Mouse (Mus musculus) splenic B cell, adult 2 months (primary cell): ENCODE data around the gene Mthfd2.

ENCODE experiments used
- DNase-seq: peaks from one replicate; pipeline ENCODE4 v3.0.0-alpha.2; 2011; ENCODE audit warnings: low read depth, low spot score
- H3K27me3 ChIP-seq: 2 replicates; pipeline ENCODE4 v1.6.1; 2012; ENCODE audit warnings: mild to moderate bottlenecking, low read length, moderate library complexity, mixed read lengths; ENCODE audit not compliant: control insufficient read depth, poor library complexity, insufficient read depth, severe bottlenecking
- H3K36me3 ChIP-seq: 2 replicates; pipeline ENCODE4 v1.6.1; 2012; ENCODE audit warnings: mild to moderate bottlenecking, low read length, moderate library complexity, mixed read lengths; ENCODE audit not compliant: control insufficient read depth, poor library complexity, insufficient read depth, severe bottlenecking

Mthfd2 gene

DNA sequence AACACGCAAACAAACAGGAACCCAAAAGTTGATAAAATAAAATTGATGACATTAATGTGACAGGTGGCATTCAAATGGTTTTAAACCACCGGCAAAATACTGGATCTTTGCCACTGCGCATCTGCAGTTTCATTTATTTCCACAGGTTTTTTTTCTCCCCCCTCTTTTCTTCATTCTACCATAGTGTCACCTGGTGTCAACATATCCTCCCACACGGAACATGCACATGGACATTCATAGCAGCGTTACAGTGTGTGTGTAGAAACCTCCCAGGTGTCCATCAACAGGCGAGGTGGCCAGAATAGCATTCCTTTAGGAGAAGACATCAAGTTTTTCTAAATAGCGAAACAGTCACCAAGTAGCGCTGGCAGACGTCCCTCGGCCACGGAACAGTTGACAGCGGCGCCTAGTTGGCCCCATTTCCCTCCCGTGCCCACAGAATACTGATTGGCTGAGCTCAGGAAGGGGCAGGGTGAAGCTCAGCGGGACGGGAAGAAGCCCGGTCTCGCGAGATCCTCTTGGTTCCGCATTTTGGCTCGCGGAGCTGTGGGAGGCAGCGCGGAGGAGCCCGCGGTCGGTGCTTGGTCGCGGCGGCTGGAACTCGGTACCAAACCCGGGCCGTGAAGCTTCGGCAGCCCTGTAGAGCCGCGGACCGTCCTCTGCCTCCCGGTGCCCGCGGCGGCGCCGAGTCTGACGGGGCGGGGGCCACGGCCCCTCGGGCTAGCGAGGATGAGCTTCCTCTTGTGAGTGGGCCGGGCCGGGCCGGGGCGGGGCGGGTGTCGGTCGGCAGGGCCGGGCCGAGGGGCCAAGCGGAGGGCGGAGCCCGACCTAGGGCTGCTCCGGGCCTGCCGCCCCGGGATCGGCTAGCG is at the start of gene Mthfd2, which contains the start of gene Mob1a:
TSS of gene Mthfd2 (minus strand) at position 384 of the 869 bp plus-strand sequence.
TSS of gene Mob1a (plus strand) at position 492 of the 869 bp plus-strand sequence.
- peaks cover 13% of the 10 kb centered on the region for H3K36me3 ChIP-seq
- H3K27me3 ChIP-seq = no peaks in the 10 kb centered on the region
- peak; percentile 98 for DNase-seq

DNA sequence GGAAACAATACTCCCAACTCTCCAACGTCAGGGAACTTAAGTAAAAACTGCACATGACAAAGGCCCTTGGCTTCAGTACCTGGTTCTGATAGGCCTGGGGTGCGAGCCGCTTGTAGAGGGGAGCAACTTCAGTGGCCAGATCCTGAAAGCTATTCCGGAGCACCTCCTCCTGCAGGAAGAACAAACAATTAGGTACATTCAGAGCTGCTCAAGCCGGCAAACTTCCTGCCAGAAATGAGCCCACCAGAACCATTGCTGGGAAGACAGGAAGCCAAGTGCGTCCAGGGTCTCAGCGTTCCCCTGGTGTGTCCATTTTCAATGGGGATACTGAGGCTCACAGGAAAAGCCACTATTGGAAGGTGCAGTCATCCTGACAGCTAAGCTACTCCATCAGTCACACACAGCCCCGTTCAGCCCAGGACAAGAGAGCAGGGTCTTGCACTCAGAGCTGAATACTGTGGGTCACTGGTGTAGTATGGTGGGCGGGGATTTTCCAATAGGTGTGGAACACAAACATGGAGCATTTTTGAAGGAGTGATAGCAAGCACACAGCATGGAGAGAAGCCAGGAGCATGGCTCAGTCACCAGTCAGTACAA is 48.1 kb upstream of the Mthfd2 start:
- DNase-seq = no peak
- Histone ChIP-seq H3K27me3 (no peaks in the 10 kb centered on the region), H3K36me3 (peaks cover 23% of the 10 kb centered on the region)

DNA sequence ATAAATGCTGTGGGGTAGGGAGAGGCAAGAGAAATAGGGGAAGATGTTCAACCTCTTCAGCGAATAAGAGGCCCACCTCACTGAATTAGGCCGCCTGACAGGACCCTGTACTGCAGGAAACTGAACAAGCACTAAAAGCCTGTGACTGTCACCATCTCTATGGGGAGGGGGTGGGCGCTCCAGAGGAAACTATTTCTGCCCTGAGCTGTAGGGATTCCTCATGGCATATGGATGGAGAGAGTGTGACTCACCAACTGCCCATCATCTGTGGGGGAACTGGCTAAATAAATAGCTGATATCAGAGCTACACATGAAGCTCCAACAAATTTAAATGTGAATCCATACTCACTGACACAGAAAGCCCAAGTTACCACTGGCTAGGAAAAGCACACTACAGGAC is 45.6 kb upstream of the Mthfd2 start:
- H3K36me3 ChIP-seq = peaks cover 28% of the 10 kb centered on the region
- no peak for DNase-seq
- H3K27me3 ChIP-seq = no peaks in the 10 kb centered on the region

DNA sequence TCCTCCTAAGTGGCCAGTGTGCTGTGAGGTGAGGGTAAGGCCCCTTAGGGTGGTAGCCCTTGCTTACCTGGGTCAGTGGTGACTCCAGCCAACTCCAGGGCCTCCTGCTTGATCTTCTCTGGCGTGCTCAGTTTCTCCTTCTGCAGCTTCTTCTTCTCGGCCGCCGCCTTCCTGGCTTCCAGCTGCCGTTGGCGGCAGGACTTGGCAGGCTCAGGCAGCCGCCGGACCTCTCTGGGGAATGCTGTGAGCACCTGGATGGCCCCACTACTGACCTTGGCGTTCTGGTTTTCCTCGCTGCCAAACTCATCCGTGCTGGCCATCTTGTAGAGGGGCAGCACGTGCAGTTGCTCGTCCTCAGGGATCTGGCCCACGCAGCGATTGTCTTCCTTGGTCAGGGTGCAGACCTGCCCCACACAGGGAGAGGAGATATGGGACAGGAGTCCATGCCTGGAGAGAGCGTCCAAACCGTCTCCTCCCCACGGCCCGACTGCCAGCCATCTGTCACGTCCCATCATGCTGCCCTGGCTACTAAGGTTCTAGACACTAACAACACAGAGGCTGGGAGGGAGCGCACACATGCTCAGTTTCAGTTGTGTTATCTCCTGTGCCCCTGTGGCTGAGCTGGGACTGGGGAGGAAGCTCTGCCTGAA is 44.7 kb upstream of the Mthfd2 start:
- DNase-seq = no peak
- peaks cover 28% of the 10 kb centered on the region for H3K36me3 ChIP-seq
- no peaks in the 10 kb centered on the region for H3K27me3 ChIP-seq

DNA sequence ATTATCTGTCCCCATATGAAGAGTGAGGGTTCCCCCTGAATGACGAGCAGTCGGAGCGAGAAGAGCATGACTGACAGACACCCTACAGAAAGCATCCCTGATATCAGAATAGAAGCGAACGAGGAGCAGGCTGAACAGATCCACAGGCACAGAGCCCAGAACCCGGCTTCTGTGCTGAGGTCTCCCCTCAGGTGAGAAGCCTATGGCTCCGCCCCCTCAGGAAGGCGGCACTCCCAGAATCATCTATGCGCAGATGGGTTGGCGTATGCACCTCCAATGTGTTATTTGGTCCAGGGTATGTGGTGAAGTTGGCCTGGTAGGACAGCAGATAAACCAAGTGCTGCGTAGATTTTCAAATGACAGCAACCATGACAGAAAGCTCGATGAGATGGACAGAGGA is 37.4 kb upstream of the Mthfd2 start:
- Histone ChIP-seq H3K27me3 (no peaks in the 10 kb centered on the region), H3K36me3 (peaks cover 6% of the 10 kb centered on the region)
- DNase-seq = no peak

DNA sequence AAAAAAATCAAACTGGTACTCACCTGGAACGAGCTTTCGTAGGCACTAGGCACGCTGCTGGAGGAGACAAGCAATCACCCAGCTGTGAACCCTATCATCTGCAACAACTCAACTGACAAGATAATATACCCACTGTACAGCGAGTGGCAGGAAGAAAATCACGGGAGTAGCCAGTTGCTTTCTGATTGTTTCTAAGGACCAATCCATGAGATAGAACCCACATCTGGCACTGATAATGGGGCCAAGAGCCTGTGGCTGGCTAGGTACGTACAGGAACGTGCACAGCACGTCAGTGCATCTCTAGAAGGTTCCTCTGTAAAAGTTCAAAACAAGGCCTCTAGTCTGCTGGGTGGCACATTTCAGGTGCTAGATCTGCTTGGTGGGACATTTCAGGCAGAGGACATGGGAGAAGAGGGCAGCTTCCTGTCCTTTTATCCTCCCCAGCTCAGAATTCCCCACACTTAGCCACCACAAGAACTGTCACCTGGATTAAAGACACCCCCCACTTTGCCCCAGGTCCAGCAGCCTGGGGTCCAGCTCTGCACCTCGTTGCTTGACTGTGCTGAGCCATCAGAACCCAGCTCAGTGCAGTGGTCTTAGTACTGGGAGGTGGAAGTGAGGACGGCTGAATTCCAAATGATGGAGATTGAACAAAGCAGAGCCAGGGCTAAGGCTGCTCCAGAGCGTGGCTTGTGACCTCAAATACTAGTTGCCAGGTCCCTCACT is 36.0 kb upstream of the Mthfd2 start:
- DNase-seq = no peak

DNA sequence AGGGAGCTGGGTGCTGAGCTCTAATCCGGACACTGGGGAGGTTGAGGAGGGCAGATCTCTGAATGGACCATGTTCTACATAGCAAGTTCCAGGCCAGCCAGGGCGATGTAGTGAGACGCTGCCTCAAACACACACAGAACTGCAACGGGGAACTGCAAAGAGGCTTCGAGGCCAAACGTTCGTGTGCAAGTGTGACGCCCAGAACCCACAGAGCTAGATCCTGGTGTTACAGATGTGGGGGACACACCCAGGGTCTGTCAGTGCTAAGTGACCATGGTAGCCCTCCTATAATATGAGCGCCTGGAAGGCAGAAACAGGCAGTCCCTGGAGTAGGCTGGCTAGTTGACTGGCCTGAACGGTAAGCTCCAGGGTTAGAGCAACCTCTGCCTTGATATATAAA is 31.7 kb upstream of the Mthfd2 start:
- DNase-seq = no peak
- peaks cover 3% of the 10 kb centered on the region; the same call in 1 of the 2 replicates for H3K36me3 ChIP-seq
- H3K27me3 ChIP-seq = no peaks in the 10 kb centered on the region

More for the DNA sequence above, 36.0 kb upstream of the Mthfd2 start:
- Histone ChIP-seq H3K27me3 (no peaks in the 10 kb centered on the region), H3K36me3 (peaks cover 4% of the 10 kb centered on the region)

DNA sequence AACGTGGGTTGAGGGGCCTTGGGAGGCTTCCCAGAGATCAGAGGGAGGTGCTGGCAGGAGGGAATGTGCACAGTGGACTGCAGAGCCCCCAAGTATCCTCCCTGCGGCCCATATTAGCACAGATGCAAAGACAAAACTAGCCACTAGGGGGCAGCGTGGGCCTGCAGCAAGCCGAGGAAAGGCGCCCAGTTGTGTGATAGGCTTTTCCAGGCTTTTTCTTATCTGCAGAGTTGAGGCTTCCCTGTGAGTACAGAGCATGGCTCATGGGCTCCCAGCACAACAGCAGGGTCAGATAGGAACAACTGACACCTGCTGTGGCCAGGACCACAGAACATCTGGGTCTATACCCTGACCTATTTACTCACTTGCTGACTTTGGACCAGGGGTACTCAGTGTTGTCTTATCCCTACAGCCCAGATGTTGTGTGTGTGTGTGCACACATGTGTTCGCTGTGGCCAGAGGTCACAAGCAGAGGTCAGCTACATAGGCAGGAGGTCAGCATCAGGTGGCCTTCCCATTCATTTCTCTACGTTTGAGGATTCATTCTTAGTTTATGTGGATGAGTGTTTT is 30.9 kb upstream of the Mthfd2 start:
- H3K27me3 ChIP-seq = no peaks in the 10 kb centered on the region
- DNase-seq = peak; percentile 85
- peaks cover 3% of the 10 kb centered on the region; the same call in 1 of the 2 replicates for H3K36me3 ChIP-seq

DNA sequence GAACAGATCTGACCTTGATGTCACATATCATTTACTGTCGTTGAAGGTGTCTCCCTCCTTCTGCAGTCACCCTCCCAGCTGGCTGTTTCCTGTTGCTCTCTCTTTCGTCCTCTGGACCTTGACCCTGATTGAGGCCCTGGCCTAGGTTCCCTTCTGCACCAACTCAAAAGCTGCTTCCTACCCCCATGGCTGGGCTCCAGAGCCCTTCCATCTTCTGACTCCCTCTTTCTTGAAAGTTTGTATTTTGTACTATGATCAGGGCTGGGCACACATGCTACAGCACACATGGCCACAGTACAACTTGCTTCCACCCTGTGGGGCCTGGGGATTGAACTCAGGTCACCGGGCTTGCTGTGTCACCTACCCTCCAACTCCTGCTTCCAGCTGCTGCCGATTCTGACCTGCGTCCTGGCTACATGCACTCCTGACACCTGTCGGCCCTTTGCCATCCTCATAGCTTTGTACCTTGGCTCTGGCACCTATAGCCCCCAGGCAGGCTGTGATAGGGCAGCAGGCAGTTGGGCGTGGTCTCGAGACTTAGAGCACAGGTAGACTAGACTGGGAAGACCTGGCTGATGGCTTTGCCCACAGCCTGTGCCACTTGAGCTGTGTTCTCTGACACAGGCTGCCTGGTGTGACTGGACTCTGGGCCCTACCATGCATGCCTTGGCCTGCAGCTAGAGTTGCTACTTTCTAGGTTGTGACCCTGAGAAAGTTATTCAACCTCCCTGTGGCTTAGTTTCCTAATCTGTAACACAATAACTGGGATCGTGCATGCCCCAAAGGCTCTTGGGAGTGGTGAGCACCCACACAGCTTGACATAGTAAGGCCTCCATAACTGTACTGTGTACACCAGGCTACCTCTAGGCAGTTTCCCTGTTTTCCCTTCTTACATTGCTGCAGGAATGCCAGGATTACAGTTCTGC is 29.4 kb upstream of the Mthfd2 start:
- no peaks in the 10 kb centered on the region for H3K27me3 ChIP-seq
- 0 out of 2 replicates have a peak, but pooled peaks cover 3% of the 10 kb centered on the region for H3K36me3 ChIP-seq
- no peak for DNase-seq

DNA sequence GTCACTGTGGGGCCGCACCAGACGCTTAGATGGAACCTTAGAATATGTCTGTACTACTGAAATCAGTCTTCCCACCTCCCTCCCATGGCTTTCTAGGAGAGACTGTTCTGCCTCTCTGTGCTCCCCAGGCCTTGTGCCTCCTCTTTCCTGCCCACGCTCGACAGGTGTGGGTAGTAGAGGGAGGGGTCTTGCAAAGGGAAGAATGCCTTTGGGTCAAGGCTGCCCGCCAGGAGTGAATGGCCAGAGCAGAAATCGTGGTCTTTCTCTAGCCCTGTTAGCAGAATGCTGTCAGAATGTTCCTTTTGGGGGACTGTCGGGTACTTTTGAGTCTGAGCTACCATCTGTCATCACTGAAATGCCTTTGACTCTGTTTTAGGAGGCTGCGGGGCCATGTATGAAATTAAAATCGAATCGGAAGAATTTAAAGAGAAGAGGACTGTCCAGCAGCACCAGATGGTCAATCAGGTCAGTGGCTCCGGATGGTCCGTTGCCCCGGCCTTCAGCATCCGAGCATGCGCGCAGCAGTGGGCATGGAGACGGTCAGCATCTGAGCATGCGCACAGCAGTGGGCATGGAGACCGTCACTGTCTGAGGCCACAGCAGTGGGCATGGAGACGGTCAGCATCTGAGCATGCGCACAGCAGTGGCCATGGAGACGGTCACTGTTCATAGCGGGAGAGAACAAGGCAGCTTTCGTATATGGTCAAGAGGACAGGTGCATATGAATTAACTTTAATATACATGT is 27.1 kb upstream of the Mthfd2 start:
- DNase-seq = no peak
- no peaks in the 10 kb centered on the region for H3K27me3 ChIP-seq
- H3K36me3 ChIP-seq = 0 out of 2 replicates have a peak, but pooled peaks cover 3% of the 10 kb centered on the region

DNA sequence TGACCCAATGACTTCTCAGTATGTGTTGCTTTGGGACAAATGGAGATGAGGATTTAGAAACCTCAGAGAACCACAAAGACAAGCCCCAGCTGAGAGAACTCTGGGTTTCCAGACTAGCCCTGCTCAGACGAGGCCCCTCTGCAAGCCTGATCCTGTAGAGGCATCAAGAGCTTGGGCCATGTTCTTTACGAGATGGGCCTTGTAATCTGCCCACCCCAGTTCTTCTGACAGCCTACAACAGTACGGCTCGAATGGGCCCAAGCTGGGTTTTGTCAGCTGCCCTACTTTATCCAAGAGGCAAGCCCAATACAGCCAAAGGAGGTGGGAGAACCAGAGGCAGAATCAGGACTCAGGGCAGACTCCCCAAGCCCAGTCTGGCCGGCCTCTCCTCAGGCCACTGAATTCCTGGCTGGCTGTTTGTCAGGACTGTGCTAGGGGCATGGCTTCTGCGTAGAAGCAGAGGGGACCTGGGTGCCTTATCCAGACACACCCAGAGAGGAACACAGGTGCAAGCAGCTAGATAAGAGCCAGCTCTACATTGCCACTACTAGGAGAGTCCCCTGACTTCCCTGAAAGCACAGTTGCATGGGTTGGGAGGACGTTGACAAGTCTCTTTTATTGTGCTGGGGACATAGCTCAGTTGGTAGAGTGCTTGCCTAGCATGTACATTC is 25.9 kb upstream of the Mthfd2 start:
- H3K27me3 ChIP-seq = no peaks in the 10 kb centered on the region
- DNase-seq = no peak
- 0 out of 2 replicates have a peak, but pooled peaks cover 3% of the 10 kb centered on the region for H3K36me3 ChIP-seq

DNA sequence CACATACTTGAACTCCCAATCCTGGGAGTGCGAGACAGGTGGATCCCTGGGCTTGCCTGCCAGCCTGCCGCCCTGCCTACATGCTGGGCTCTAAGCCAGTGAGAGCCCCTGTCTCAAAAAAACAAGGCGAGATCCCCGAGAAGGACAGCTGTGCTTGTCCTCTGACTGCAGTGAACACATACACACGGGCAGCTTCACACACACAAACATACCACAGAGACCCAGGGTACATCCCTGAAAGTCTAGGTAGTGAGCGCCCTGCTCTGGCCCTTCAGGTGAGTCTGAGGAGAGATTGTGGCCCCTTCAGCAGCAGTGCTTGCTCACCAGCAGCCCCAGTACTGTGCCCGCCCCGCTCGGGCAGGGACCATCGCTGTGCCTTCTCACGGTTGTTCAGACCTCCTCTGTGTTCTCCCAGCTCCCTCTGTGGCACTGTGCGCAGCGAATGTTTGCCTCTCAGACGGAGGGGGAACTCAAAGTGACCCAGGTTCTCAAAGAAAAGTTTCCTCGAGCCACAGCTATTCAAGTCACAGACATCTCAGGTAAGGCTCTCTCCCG is 25.2 kb upstream of the Mthfd2 start:
- H3K27me3 ChIP-seq = no peaks in the 10 kb centered on the region
- DNase-seq = no peak
- 0 out of 2 replicates have a peak, but pooled peaks cover 3% of the 10 kb centered on the region for H3K36me3 ChIP-seq
